Mouse (Mus musculus): ENCODE measurements around the gene Zfp503. TPM values are rescaled to one million over a fixed set of nuclear protein-coding genes. Genes with fewer than 3 reads are reported as not detected.

Gene Zfp503
- total and polyA plus RNA-seq, 3 experiments, result 0.96 to 2.1 TPM; not detected in 1

- Histone ChIP-seq H3K9me3 (replicated peaks; ENCODE audit: insufficient read depth, low read length) (no peaks in the 10 kb centered on the region), H3K4me3 (ENCODE audit: control insufficient read depth in 1 of 2, insufficient read depth in 1 of 2, low read depth in 2 of 2, low read length in 2 of 2) (no peak overlapping the region), H3K79me2 (ENCODE audit: control insufficient read depth, insufficient read depth, low read length, poor library complexity) (peaks cover 13% of the 10 kb centered on the region), H3K36me3 (ENCODE audit: control insufficient read depth in 1 of 2, insufficient read depth in 2 of 2, low read length in 2 of 2) (peaks cover 0 to 2% of the 10 kb centered on the region in 2 experiments; a peak in 2 of 4 replicates), H3K27me3 (ENCODE audit: control insufficient read depth in 1 of 2, insufficient read depth in 2 of 2, low read length in 2 of 2) (no peaks in the 10 kb centered on the region), H3K9ac (ENCODE audit: control insufficient read depth, low read depth, low read length, poor library complexity, severe bottlenecking) (no peak overlapping the region), H3K4me1 (ENCODE audit: control insufficient read depth in 1 of 2, insufficient read depth in 2 of 2, low read length in 2 of 2) (peaks cover 2 to 3% of the 10 kb centered on the region in 2 experiments; a peak in 2 of 4 replicates), H3K27ac (ENCODE audit: control insufficient read depth, low read depth, low read length) (no peak overlapping the region)
- TF ChIP-seq TAL1 (IDR thresholded peaks at IDR 0.05; ENCODE audit: low read length), result no peak
- no peak for TF ChIP-seq EP300 (IDR thresholded peaks at IDR 0.05; ENCODE audit: low read depth in 1 of 2, low read length in 2 of 2)
- no peak for TF ChIP-seq BHLHE40 (IDR thresholded peaks at IDR 0.05; ENCODE audit: borderline replicate concordance, low read depth, low read length)
- no peak for TF ChIP-seq USF1 (IDR thresholded peaks at IDR 0.05; ENCODE audit: low read depth, low read length)
- TF ChIP-seq MXI1 (IDR thresholded peaks at IDR 0.05; ENCODE audit: low read depth, low read length), result no peak
- no peak for TF ChIP-seq MAZ (IDR thresholded peaks at IDR 0.05; ENCODE audit: low read depth, low read length)
- TF ChIP-seq RAD21 (IDR thresholded peaks at IDR 0.05; ENCODE audit: low read depth, low read length), result no peak
- TF ChIP-seq POLR2AphosphoS2 (IDR thresholded peaks at IDR 0.05; ENCODE audit: low read length), result no peak
- TF ChIP-seq MEF2A (IDR thresholded peaks at IDR 0.05; ENCODE audit: extremely low read depth, insufficient replicate concordance, low read depth, low read length, poor library complexity, severe bottlenecking), result no peak
- TF ChIP-seq JUND (IDR thresholded peaks at IDR 0.05; ENCODE audit: low read depth, low read length), result no peak
- no peak for DNase-seq (ENCODE audit: low read depth, low spot score)
Measured at GRCm38 (mm10) chr14:21991251-21991780, 1.9 kb upstream of the Zfp503 start.

GRCm38 (mm10) chr14:21990321-21991021 is 1.1 kb upstream of the Zfp503 start:
- Histone ChIP-seq H3K27me3 (ENCODE audit: control insufficient read depth in 1 of 2, insufficient read depth in 2 of 2, low read length in 2 of 2) (no peaks in the 10 kb centered on the region), H3K36me3 (ENCODE audit: control insufficient read depth in 1 of 2, insufficient read depth in 2 of 2, low read length in 2 of 2) (no peaks in the 10 kb centered on the region; a peak in 2 of 4 replicates), H3K9me3 (replicated peaks; ENCODE audit: insufficient read depth, low read length) (no peaks in the 10 kb centered on the region), H3K4me3 (ENCODE audit: control insufficient read depth in 1 of 2, insufficient read depth in 1 of 2, low read depth in 2 of 2, low read length in 2 of 2) (no peak overlapping the region), H3K27ac (ENCODE audit: control insufficient read depth, low read depth, low read length) (no peak overlapping the region), H3K79me2 (ENCODE audit: control insufficient read depth, insufficient read depth, low read length, poor library complexity) (peaks cover 13% of the 10 kb centered on the region), H3K4me1 (ENCODE audit: control insufficient read depth in 1 of 2, insufficient read depth in 2 of 2, low read length in 2 of 2) (peaks cover 2 to 3% of the 10 kb centered on the region in 2 experiments; a peak in 2 of 4 replicates), H3K9ac (ENCODE audit: control insufficient read depth, low read depth, low read length, poor library complexity, severe bottlenecking) (no peak overlapping the region)
- no peak for DNase-seq (ENCODE audit: low read depth, low spot score)
- TF ChIP-seq SIN3A (IDR thresholded peaks at IDR 0.05; ENCODE audit: low read length) (no peak), TBP (IDR thresholded peaks at IDR 0.05; ENCODE audit: low read depth, low read length) (no peak), EP300 (IDR thresholded peaks at IDR 0.05; ENCODE audit: low read depth in 1 of 2, low read length in 2 of 2) (no peak), NRF1 (IDR thresholded peaks at IDR 0.05; ENCODE audit: insufficient read depth, low read depth, low read length, poor library complexity, severe bottlenecking) (no peak), MXI1 (IDR thresholded peaks at IDR 0.05; ENCODE audit: low read depth, low read length) (no peak), MYB (IDR thresholded peaks at IDR 0.05; ENCODE audit: low read depth, low read length) (no peak), CTCF (IDR thresholded peaks at IDR 0.05 in 2 of 3, conservative IDR thresholded peaks at IDR 0.05 in 1 of 3; ENCODE audit: control insufficient read depth in 1 of 3, insufficient read depth in 1 of 3, low read depth in 2 of 3, low read length in 3 of 3, poor library complexity in 1 of 3, severe bottlenecking in 1 of 3) (no peak), GATA1 (IDR thresholded peaks at IDR 0.05; ENCODE audit: low read depth, low read length) (no peak), BHLHE40 (IDR thresholded peaks at IDR 0.05; ENCODE audit: borderline replicate concordance, low read depth, low read length) (no peak), GABPA (IDR thresholded peaks at IDR 0.05; ENCODE audit: low read depth, low read length) (no peak), RCOR1 (IDR thresholded peaks at IDR 0.05; ENCODE audit: low read depth, low read length) (no peak), ZKSCAN1 (IDR thresholded peaks at IDR 0.05; ENCODE audit: low read depth, low read length) (no peak), UBTF (IDR thresholded peaks at IDR 0.05; ENCODE audit: borderline replicate concordance, insufficient read depth, low read depth, low read length) (no peak), RAD21 (IDR thresholded peaks at IDR 0.05; ENCODE audit: low read depth, low read length) (no peak)

Data from MEL (cell line).